Mouse (Mus musculus): Measurements from ENCODE around the gene Mmaa.

Gene Mmaa

GRCm38 (mm10) chr8:79222106-79222751, 72.5 kb downstream of the Mmaa start:
- DNase-seq (ENCODE audit: low spot score) = no peak

Data from testis, postnatal 10 days (tissue).